Mouse (Mus musculus): ENCODE results near the gene Acpp. TPM values are rescaled to one million over a fixed set of nuclear protein-coding genes. Genes with fewer than 3 reads are reported as not detected.

Gene Acpp
- not detected for total RNA-seq (2021)
- long read RNA-seq, experiment 1 = 0 reads
- long read RNA-seq, experiment 2 = 0 reads

DNA sequence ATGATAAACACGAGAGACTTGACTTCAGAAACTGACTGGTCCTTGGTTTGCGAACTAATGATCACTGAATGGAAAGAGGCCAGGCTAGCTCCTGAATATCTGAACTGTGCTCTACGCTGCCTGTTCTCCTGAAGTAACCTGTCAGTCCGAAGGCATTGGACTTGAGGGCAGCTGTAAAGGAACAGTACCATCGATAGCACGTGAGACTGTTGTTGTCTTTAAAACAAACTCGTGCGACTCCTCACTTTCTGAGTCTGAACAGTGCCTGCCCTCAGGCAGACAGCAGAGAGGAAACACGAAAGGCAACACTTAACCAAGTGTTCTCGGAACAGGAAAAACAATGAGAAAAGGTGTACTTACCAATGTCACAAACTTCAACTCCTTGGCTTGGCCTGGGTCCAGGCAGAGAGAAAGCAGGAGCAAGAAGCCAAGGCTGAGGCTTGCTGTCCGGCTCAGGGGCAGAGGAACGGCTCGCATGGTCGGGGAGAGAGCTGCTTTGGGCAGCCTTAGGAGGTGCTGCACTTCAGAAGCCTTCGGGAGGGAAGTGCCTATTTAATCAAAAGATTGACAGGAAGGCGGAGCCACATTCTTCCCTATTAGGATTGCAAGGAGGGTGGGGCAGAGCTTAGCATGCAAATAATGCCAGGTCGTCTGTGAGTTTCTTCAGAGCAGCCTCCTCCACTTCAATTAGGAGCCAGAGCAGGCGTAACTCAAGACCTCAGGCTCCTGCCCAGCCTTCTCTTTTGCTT is at the start of gene Acpp:
Acpp (minus strand) TSS at position 566 of the 749 bp plus-strand sequence.
- DNase-seq = no peak

DNA sequence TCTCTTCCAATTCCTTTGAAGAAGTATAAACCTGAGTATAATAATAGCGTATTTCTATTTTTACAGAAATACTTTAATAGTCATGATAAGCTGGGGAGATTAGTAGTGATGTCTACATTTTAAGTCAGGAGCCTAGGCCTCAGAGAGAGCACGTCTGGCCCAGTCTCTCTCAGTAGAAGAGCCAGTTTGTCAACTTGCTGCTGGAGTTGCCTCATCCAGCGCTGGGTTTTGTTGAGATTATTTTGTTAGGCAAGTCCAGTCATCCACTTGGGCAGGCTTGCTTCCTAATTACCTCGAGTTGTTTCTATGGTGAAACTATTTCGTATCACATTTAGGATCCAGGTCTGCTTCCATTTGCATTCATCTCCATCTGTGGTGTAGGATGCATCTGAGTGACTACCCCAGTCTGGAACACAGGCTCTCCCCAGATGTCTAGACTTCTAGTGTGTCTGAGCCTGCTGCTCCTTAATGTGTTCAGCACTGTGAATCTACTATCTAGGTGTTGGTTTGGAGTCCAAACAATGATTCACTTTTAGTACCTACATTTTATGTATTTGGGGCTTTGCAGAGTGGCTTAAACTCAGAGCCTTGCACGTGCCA is 45.1 kb upstream of the Acpp start:
- no peak for DNase-seq

DNA sequence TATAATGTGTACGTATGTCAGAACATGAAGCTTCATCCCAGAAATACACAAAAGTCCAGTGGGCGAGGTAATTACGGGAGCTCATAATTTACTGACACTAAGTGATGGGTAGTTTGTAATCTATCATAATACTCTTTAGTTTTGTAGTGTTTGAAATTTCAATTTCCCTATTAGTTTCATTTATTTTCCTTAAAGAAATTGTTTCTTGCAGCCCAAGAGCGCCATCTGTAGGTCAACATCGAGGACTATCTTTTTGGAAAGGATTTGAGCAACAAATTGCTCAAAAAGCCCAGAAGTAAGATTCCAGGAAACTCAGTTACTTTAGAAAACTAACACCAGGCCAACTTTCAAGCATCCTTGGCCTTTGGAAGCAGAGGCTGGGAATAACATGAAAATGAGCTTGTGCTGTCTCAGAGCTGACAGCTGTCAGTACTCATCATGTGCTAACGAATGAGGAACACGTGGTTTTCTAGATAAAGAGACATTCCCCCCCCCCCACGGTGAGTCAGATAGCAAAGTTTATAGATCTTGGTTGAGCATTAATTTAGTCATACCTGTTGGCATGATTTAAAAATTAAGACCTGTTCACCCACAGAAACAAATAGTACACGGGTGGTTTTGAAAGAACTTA is 42.1 kb upstream of the Acpp start:
- no peak for DNase-seq

DNA sequence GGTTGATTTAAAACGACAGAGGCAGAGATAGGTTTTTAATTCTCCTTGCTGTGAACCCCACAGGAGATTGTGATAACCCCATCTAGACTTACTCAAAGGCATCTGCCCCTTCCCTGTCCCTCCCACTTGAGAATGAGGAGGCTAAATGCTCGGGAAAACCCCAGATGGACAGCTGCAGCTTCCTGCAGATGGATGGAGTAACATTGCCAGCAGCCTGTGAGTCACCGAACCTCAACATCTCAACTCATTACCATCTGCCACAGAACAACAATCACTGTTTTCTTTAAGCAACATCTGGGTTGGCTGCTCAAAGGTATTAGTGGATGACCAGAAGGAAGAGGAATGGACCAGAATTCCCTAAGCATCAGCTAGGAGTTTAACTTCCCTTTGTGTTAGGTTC is 38.0 kb upstream of the Acpp start:
- no peak for DNase-seq

GRCm38 (mm10) chr9:104373253-104373652 is 35.7 kb upstream of the Acpp start:
- DNase-seq = no peak

DNA sequence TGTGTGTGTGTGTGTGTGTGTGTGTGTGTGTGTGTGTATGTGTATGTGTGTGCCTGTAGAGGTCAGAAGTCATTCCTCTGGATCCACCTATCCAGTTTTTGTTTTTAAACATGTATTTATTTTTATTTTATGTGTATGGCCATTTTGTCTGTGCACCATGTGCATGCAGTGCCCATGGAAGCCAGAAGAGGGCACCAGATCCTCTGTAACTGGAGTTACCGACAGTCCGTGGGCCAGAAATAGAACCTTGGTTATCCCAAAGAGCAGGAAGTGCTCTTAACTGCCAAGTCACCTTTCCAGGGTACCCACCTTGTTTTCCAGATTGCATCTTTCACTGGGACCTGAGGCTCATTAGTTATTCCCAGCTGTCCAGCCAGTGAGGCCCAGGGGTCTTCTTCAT is 29.4 kb upstream of the Acpp start:
- DNase-seq = no peak

- peak; percentile 41 for DNase-seq
These were observed 24.4 kb upstream of the Acpp start for GRCm38 (mm10) chr9:104361951-104362350.

DNA sequence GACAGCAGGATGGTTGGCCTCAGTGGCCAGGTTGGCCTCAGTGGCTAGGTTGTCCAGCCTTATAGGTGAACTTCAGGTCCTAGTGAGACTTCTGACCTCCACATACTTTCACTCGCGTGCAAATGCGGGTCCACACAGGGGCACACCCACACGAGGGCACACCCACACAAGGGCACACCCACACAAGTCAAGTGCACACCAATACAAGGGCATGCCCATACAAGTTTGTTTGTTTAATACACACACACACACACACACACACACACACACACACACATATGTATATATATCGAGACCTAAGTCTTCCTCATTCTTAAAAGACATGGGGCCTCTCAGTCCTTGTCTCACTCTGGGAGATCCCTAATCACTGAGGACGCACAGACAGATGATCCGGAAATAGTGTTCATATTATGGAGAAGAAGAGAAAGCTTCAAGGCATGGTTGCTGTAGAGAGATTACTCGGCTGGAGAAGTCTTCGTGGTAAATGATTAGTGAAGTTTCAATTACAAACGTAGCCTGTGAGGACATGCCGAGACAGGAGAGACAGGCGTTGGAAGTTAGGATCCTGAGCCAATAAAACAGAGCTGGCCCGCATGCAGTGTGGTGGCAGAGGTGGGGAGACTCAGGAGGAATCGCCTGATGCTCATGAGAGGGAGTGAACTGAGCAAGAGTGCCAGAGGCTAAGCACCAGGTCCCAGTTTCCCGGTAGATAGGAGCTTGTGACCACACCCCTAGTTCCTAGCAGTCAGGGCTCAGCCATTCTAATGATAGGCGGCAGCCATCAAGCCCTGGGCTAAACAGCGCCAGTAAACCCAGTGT is 23.7 kb upstream of the Acpp start:
- DNase-seq = no peak

- no peak for DNase-seq
These were observed 22.8 kb upstream of the Acpp start for GRCm38 (mm10) chr9:104360389-104360788.

GRCm38 (mm10) chr9:104355521-104356270 is 18.1 kb upstream of the Acpp start:
- DNase-seq = no peak

DNA sequence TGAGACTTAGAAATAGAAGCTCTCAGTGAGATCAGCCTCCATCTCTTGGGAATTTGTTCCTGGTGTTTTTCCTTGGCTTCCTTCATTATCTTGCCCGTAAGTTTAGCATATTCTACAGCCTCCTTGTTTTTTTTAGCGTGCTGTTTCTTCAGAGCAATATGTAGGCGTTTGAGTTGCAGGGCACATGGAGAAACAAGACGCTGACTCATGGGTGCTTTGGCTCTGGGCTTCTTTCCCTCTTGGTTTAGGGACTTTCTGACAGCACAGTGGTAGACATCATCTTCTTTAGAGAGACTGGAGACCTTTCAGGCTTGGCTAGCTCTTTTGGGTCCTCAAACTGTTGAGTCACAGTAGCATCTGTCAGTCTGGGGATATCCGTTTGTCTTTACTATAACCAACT is 6.6 kb upstream of the Acpp start:
- no peak for DNase-seq

GRCm38 (mm10) chr9:104339483-104339882 is 1.9 kb upstream of the Acpp start:
- no peak for DNase-seq

DNA sequence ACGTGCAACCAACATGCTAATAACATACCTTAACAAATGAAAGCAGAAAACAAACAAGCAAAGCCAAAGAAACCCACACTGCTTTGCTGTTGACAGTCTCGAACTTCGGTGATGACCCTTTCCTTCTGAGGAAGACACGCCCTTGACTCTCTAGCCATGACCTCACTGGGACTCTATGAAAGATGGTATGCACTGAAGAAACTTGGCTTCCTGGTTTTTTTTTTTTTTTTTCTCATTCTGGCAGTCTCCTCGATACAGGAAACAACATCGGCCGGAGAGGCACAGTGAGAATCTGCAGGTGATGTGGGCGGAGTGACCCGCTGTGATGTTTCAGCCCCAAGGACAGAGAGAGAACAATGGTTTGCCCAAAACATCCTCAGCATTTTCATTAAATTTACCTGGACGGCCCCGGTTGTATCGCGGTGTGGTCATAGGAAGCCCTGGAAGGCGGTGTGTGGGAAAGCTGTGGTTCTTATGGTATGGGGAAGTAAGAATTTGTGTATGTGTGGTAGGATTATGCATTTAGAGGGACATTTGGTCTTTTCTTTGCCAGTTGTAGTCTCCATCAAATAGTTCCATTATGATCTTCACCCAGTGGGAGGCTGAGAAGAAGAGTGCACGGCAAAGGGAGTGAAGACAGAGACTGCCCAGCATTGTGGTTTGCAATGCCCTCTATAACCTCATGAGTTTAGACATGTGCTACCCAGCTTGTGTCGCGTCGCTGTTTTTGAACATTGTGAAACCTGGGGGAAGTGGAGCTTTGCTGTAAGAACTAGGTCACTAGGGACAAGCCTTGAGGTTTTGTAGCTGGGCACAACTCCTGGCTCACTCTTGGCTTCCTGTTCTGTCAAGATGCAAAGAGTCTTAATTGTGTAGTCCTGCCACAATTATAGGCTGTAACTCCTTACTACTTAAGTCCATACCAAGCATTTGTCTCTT is 1.2 kb upstream of the Acpp start:
- DNase-seq = no peak

DNA sequence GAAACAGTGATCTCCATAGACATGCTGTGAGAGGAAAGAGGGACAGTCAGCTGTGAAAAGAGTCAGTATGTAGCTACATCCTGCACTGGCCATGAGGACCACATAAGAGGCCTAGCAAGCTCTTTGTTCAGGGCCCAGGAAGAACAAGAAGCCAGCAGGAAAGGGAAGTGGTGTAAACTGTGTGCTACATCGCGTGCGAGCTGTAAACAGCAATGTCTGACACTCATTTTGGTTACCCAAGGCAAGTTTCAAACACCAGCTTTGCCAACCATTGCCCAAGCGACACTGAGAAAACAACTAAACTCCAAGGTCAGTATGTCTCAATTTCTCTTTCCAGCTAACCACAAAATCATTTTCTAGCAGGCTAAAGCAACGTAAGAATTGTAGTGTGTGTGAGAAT is 6.2 kb downstream of the Acpp start:
- no peak for DNase-seq

DNA sequence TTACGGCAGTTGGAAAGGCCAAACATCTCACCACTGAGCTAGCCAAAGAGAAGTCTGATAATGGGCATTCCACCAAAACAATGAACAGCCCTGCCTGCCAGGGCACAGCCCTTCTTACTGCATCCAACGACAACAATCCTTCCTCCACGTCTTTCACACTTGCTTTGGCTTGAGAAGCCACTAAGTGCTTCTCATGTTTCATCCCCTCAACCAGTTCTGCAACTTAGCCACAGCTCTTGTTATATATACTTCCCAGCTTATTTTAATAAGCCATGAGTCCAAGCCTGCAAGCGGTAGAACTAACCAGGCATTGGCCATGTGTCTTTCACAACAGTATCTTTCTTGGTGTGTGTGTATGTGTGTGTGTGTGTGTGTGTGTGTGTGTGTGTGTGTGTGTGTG is 8.9 kb downstream of the Acpp start:
- no peak for DNase-seq

DNA sequence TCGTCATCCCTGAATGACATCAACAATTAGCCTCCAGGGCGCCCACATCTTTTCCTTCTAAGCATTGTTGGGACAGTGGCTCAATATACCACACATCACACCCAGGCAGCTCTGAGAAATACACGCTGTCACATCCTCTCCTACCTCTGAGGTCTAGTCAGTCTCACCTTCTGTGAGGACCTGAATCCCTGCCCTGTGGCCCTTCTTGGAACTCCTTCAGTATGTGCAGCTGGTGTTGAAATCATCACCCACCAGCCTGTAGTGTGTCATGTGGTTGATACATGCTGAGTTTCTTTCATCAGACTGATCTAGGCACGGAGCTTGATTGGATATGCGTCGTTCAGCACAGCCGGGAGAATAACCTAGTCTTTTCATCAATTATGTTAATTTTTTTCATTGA is 16.0 kb downstream of the Acpp start:
- no peak for DNase-seq

DNA sequence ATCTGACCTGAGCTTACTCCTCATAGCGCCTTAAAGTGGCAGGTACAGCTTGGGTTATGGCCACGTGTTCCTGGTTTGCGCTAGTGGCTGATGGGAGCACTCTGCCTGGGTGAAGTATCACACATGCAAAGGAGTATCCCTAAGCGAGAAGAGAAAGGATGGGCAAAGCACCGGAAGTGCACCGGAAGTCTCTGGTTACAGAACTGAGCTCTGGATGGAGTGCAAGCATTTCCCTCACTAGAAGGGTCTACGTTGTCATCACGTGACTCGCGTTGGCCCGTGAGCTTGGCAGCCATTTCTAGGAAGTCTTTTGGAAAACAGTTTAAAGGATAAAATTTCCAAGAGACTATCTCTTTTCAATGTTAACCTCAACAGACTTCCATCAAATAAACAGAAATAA is 21.2 kb downstream of the Acpp start:
- DNase-seq = no peak

GRCm38 (mm10) chr9:104315499-104315898 is 22.0 kb downstream of the Acpp start:
- no peak for DNase-seq

GRCm38 (mm10) chr9:104306734-104307133 is 30.8 kb downstream of the Acpp start:
- no peak for DNase-seq

DNA sequence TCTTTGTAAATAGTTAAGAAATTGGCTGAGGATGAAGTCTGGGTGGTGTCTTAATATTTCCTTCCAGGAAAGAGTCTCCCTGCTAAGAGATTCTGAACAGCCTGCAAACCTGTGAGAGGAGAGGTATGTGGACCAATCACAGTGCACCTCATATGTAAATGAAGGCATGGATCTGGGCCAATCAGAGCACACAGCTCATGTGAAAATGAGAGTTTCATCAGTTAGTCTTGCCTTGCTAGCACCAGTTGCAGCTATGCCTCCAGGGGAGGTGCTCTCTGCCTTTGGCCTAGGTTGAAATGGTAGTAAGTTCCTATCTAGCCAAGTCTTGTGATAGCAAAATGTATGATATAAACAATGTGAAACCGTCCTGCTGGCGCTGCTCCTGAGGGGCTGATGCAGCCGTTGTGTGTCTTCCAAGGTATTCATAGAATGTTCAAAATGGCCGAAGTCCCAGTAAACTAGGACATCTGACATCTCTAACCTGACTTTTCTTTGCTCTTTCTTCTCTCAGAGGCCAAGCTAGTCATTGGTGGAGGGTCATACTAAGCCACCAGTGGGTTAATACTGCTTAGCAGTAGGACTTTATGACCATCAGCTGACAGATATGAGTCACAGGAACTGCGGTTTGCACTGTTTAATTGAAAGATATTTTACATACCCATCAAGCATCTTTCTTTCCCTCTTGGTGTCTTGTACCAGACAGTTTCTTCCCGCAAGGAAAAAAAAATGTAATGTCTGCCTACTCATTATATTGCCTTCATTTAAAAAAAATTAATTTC is 32.0 kb downstream of the Acpp start:
- no peak for DNase-seq
